Mouse (Mus musculus): ENCODE results near the gene Lst1. TPM values are rescaled to one million over a fixed set of nuclear protein-coding genes. Genes with fewer than 3 reads are reported as not detected.

Gene Lst1
- polyA plus RNA-seq, 2 experiments: 25.6 to 37.7 TPM

- Histone ChIP-seq H3K4me1 (replicated peaks; ENCODE audit: control insufficient read depth in 2 of 2, insufficient read depth in 2 of 2, low read length in 1 of 2) (peaks cover 0 to 4% of the 10 kb centered on the region in 2 experiments; a peak in 1 of 4 replicates), H3K27ac (no peak overlapping the region), H3K27me3 (ENCODE audit: control insufficient read depth, insufficient read depth, low read length) (no peaks in the 10 kb centered on the region), H3K4me3 (ENCODE audit: insufficient read depth in 1 of 2, low read depth in 2 of 2, low read length in 2 of 2) (no peak overlapping the region), H3K9me3 (ENCODE audit: control insufficient read depth, low read length) (no peaks in the 10 kb centered on the region), H3K36me3 (replicated peaks; ENCODE audit: control insufficient read depth, insufficient read depth, low read depth) (no peaks in the 10 kb centered on the region), H3K4me2 (ENCODE audit: low read depth) (no peak overlapping the region), H3K9ac (replicated peaks) (no peak overlapping the region)
- no peak for ATAC-seq (ENCODE audit: insufficient read depth)
- TF ChIP-seq CTCF (IDR thresholded peaks at IDR 0.05; ENCODE audit: low read depth): no peak
- TF ChIP-seq EP300 (IDR thresholded peaks at IDR 0.05; ENCODE audit: low read depth): no peak
- DNase-seq (ENCODE audit: low read depth in 3 of 3, low spot score in 3 of 3): no peak
- WGBS (ENCODE audit: insufficient replicate concordance): 60% methylated on average over 6 of the region's 6 CpGs
Observed at GRCm38 (mm10) chr17:35175382-35175781, 12.9 kb downstream of the Lst1 start.

DNA sequence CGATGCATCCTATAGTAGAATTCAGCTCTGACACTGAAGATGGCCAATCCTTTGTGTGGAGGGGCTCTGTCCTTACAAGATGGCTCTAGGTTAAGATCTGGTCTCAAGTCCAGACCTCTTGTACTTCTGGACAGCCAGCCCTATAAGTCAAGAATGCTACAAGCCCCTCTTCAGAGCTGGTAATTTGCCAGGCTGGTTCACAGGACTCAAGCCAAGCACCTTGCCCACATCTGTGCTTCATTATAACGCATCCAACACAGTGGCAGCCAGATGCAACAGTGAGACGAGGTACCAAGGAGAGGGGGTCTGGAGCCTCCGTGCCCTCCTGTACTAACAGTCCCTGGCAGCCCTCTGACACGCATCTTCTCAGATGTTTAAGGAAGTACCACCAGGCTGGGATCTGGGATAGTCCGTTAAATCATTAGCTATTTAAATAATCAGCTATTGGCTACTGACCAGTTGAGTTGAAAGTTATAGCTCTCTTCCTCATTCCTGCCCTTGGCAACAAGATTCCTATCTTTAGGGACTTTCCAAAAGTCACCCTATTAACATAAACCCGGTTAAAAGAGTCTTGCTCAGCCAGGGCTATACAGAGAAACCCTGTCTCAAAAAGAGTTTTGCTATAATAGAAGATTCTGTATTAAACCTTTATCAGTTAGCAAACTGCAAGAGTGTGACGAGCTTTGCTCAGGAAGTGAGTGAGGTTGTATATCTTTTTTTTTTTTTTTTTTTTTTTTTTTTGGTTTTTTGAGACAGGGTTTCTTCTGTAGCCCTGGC, 13.8 kb downstream of the Lst1 start:
- H3K4me1 ChIP-seq (replicated peaks; ENCODE audit: control insufficient read depth in 2 of 2, insufficient read depth in 2 of 2, low read length in 1 of 2): peaks cover 0 to 4% of the 10 kb centered on the region in 2 experiments; a peak in 1 of 4 replicates
- no peaks in the 10 kb centered on the region for H3K27me3 ChIP-seq (ENCODE audit: control insufficient read depth, insufficient read depth, low read length)
- DNase-seq (ENCODE audit: low read depth in 3 of 3, low spot score in 3 of 3): no peak
- WGBS (ENCODE audit: insufficient replicate concordance): 45% methylated on average over 8 of the region's 8 CpGs
- no peak overlapping the region for H3K9ac ChIP-seq (replicated peaks)
- ATAC-seq (ENCODE audit: insufficient read depth): no peak
- H3K4me3 ChIP-seq (ENCODE audit: insufficient read depth in 1 of 2, low read depth in 2 of 2, low read length in 2 of 2): no peak overlapping the region
- TF ChIP-seq EP300 (IDR thresholded peaks at IDR 0.05; ENCODE audit: low read depth): no peak
- no peak for TF ChIP-seq CTCF (IDR thresholded peaks at IDR 0.05; ENCODE audit: low read depth)
- no peak overlapping the region for H3K4me2 ChIP-seq (ENCODE audit: low read depth)
- no peak overlapping the region for H3K27ac ChIP-seq
- no peaks in the 10 kb centered on the region for H3K36me3 ChIP-seq (replicated peaks; ENCODE audit: control insufficient read depth, insufficient read depth, low read depth)
- H3K9me3 ChIP-seq (ENCODE audit: control insufficient read depth, low read length): no peaks in the 10 kb centered on the region

DNA sequence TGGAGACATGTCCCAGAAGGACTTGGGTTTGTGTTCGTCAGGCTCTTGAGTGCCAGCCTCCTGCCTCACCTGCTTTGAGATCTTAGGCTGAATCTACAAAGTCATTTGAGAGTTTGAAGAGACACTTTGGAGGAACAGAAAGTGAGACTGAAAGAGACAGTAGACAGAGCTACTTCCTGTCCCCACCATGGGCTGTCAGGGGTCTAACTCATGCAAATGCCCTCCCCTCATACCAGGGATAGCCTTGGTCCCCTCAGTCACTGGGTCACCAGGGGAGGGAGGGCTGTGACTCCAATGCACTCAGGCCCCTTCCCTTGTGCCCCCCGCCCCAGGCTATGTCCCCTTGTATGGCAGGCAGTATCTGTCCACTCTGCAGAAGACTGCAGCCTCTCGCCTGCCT, 14.9 kb downstream of the Lst1 start:
- H3K27ac ChIP-seq: no peak overlapping the region
- TF ChIP-seq EP300 (IDR thresholded peaks at IDR 0.05; ENCODE audit: low read depth) (no peak), CTCF (IDR thresholded peaks at IDR 0.05; ENCODE audit: low read depth) (no peak)
- ATAC-seq (ENCODE audit: insufficient read depth): no peak

GRCm38 (mm10) chr17:35172445-35173234, 15.6 kb downstream of the Lst1 start:
- Histone ChIP-seq H3K36me3 (replicated peaks; ENCODE audit: control insufficient read depth, insufficient read depth, low read depth) (no peaks in the 10 kb centered on the region), H3K4me3 (ENCODE audit: insufficient read depth in 1 of 2, low read depth in 2 of 2, low read length in 2 of 2) (no peak overlapping the region), H3K9ac (replicated peaks) (no peak overlapping the region), H3K4me1 (replicated peaks; ENCODE audit: control insufficient read depth in 2 of 2, insufficient read depth in 2 of 2, low read length in 1 of 2) (peaks cover 0 to 4% of the 10 kb centered on the region in 2 experiments; a peak in 1 of 4 replicates), H3K4me2 (ENCODE audit: low read depth) (no peak overlapping the region), H3K27ac (no peak overlapping the region), H3K9me3 (ENCODE audit: control insufficient read depth, low read length) (no peaks in the 10 kb centered on the region), H3K27me3 (ENCODE audit: control insufficient read depth, insufficient read depth, low read length) (no peaks in the 10 kb centered on the region)
- ATAC-seq (ENCODE audit: insufficient read depth): no peak
- TF ChIP-seq CTCF (IDR thresholded peaks at IDR 0.05; ENCODE audit: low read depth) (no peak), EP300 (IDR thresholded peaks at IDR 0.05; ENCODE audit: low read depth) (no peak)
- DNase-seq (ENCODE audit: low read depth in 3 of 3, low spot score in 3 of 3): no peak
- WGBS (ENCODE audit: insufficient replicate concordance): 55% methylated on average over 11 of the region's 11 CpGs

More for the DNA sequence above, 14.9 kb downstream of the Lst1 start:
- Histone ChIP-seq H3K9ac (replicated peaks) (no peak overlapping the region), H3K9me3 (ENCODE audit: control insufficient read depth, low read length) (no peaks in the 10 kb centered on the region), H3K4me2 (ENCODE audit: low read depth) (no peak overlapping the region), H3K4me1 (replicated peaks; ENCODE audit: control insufficient read depth in 2 of 2, insufficient read depth in 2 of 2, low read length in 1 of 2) (peaks cover 0 to 4% of the 10 kb centered on the region in 2 experiments; a peak in 1 of 4 replicates), H3K27me3 (ENCODE audit: control insufficient read depth, insufficient read depth, low read length) (no peaks in the 10 kb centered on the region), H3K36me3 (replicated peaks; ENCODE audit: control insufficient read depth, insufficient read depth, low read depth) (no peaks in the 10 kb centered on the region), H3K4me3 (ENCODE audit: insufficient read depth in 1 of 2, low read depth in 2 of 2, low read length in 2 of 2) (no peak overlapping the region)
- no peak for DNase-seq (ENCODE audit: low read depth in 3 of 3, low spot score in 3 of 3)
- WGBS (ENCODE audit: insufficient replicate concordance): 52% methylated on average over 3 of the region's 3 CpGs

All from liver, embryonic 14.5 days (tissue).